Mouse (Mus musculus) kidney, embryonic 14.5 days (tissue): ENCODE measurements around the gene Rpn1. TPM values are rescaled to one million over a fixed set of nuclear protein-coding genes. Genes with fewer than 3 reads are reported as not detected.
A peak's percentile ranks its signal among the peaks of the same experiment; 100 is the strongest.

Source experiments
- ATAC-seq: fragments of 200-750 bp; cut with Nextera tagmentation; 2 replicates; pipeline ENCODE4 v1.8.0; 2017; ENCODE audit warnings: moderate number of reproducible peaks, mild to moderate bottlenecking, moderate TSS enrichment, moderate library complexity; ENCODE audit not compliant: low FRiP score, low TSS enrichment
- H3K27ac ChIP-seq: fragments of 300-500 bp; sonication (generic); 2 replicates; pipeline ENCODE4 v1.5.1; 2014; ENCODE audit warnings: low read depth, mild to moderate bottlenecking, low read length, moderate library complexity, mixed read lengths
- H3K27me3 ChIP-seq: fragments of 300-500 bp; sonication (generic); 2 replicates; pipeline ENCODE4 v1.6.1; 2014; ENCODE audit warnings: mild to moderate bottlenecking, low read length; ENCODE audit not compliant: control insufficient read depth, insufficient read depth
- H3K36me3 ChIP-seq: fragments of 300-500 bp; sonication (generic); 2 replicates; pipeline ENCODE4 v1.6.1; 2014; ENCODE audit warnings: low read length, mixed read lengths; ENCODE audit not compliant: control insufficient read depth, insufficient read depth
- H3K4me1 ChIP-seq: fragments of 300-500 bp; sonication (generic); 2 replicates; pipeline ENCODE4 v1.6.1; 2014; ENCODE audit warnings: low read length, mixed read lengths; ENCODE audit not compliant: control insufficient read depth, insufficient read depth
- H3K4me2 ChIP-seq: fragments of 300-500 bp; sonication (generic); replicated peaks from 2 replicates; pipeline ENCODE4 v1.6.1; 2014; ENCODE audit warnings: low read depth, mild to moderate bottlenecking, low read length
- H3K4me3 ChIP-seq: fragments of 300-500 bp; sonication (generic); 2 replicates; pipeline ENCODE4 v1.5.1; 2014; ENCODE audit warnings: mild to moderate bottlenecking, low read length
- H3K9ac ChIP-seq: fragments of 300-500 bp; sonication (generic); 2 replicates; pipeline ENCODE4 v1.6.1; 2014; ENCODE audit warnings: low read depth, mild to moderate bottlenecking, low read length, moderate library complexity
- H3K9me3 ChIP-seq: fragments of 300-500 bp; sonication (generic); 2 replicates; pipeline ENCODE4 v1.6.1; 2016; ENCODE audit warnings: low read length; ENCODE audit not compliant: control insufficient read depth
- WGBS: fragments of 180-500 bp; shearing (Covaris S2); extraction: QIAGEN DNeasy Blood & Tissue Kit; methylation state at CpG from one replicate; pipeline ENCODE4 v1.1.7; 2014; 5-methylcytosine and 5-hydroxymethylcytosine counted together
- polyA plus RNA-seq: library from polyadenylated mRNA; unstranded; fragments of >200 nt; fragmentation: Nextera tagmentation; extraction: Ambion mirVana; gene quantifications from 2 replicates; pipeline ENCODE4 v1.2.1, GENCODE M21; 2014

Rpn1 gene
- polyA plus RNA-seq, 1 experiment from 2014 or later, result 402 TPM

GRCm38 (mm10) chr6:88106612-88107123, 22.4 kb downstream of the Rpn1 start:
- no peaks in the 10 kb centered on the region for H3K27me3 ChIP-seq
- no peak overlapping the region for H3K4me3 ChIP-seq
- H3K9me3 ChIP-seq, result no peaks in the 10 kb centered on the region
- no peak overlapping the region for H3K27ac ChIP-seq
- H3K9ac ChIP-seq, result peak overlapping the region; percentile 48; the same call in 1 of the 2 replicates
- H3K4me2 ChIP-seq, result peak overlapping the region; percentile 34
- peaks cover 3% of the 10 kb centered on the region; the same call in 1 of the 2 replicates for H3K4me1 ChIP-seq
- H3K36me3 ChIP-seq, result peaks cover 32% of the 10 kb centered on the region
- 98% methylated on average over 12 of the region's 12 CpGs for WGBS
- peak; percentile 32 for ATAC-seq

- WGBS, result 87% methylated on average over 10 of the region's 10 CpGs
- Histone ChIP-seq H3K4me3 (no peak overlapping the region), H3K36me3 (peaks cover 20% of the 10 kb centered on the region), H3K4me2 (no peak overlapping the region), H3K27me3 (no peaks in the 10 kb centered on the region), H3K9ac (no peak overlapping the region), H3K9me3 (no peaks in the 10 kb centered on the region), H3K27ac (no peak overlapping the region), H3K4me1 (peaks cover 3% of the 10 kb centered on the region; the same call in 1 of the 2 replicates)
- no peak for ATAC-seq
Observed at GRCm38 (mm10) chr6:88107661-88108535, 23.6 kb downstream of the Rpn1 start.

- no peak overlapping the region for H3K9ac ChIP-seq
- no peak overlapping the region for H3K27ac ChIP-seq
Observed at GRCm38 (mm10) chr6:88113139-88113538, 28.9 kb downstream of the Rpn1 start.

GRCm38 (mm10) chr6:88114414-88114813, 30.1 kb downstream of the Rpn1 start:
- no peaks in the 10 kb centered on the region for H3K27me3 ChIP-seq
- no peak overlapping the region for H3K9ac ChIP-seq
- H3K4me1 ChIP-seq, result peaks cover 17% of the 10 kb centered on the region
- H3K4me3 ChIP-seq, result no peak overlapping the region
- no peak; the same call in 1 of the 2 replicates for ATAC-seq
- H3K9me3 ChIP-seq, result no peaks in the 10 kb centered on the region
- H3K27ac ChIP-seq, result no peak overlapping the region
- H3K36me3 ChIP-seq, result no peaks in the 10 kb centered on the region
- H3K4me2 ChIP-seq, result no peak overlapping the region
- WGBS, result 77% methylated on average over 5 of the region's 5 CpGs

More at GRCm38 (mm10) chr6:88113139-88113538, 28.9 kb downstream of the Rpn1 start:
- H3K4me3 ChIP-seq, result no peak overlapping the region
- no peaks in the 10 kb centered on the region for H3K36me3 ChIP-seq
- H3K27me3 ChIP-seq, result no peaks in the 10 kb centered on the region
- H3K4me1 ChIP-seq, result peaks cover 17% of the 10 kb centered on the region
- peak; percentile 74 for ATAC-seq
- no peaks in the 10 kb centered on the region for H3K9me3 ChIP-seq
- no peak overlapping the region for H3K4me2 ChIP-seq
- WGBS, result 30% methylated on average over 7 of the region's 7 CpGs

- H3K27me3 ChIP-seq, result no peaks in the 10 kb centered on the region
- H3K27ac ChIP-seq, result no peak overlapping the region
- no peak overlapping the region for H3K4me3 ChIP-seq
- ATAC-seq, result no peak; the same call in 1 of the 2 replicates
- H3K9ac ChIP-seq, result no peak overlapping the region
- 55% methylated on average over 21 of the region's 21 CpGs for WGBS
- H3K9me3 ChIP-seq, result no peaks in the 10 kb centered on the region
- H3K4me2 ChIP-seq, result no peak overlapping the region
- peaks cover 17% of the 10 kb centered on the region for H3K4me1 ChIP-seq
- no peaks in the 10 kb centered on the region for H3K36me3 ChIP-seq
Observed at GRCm38 (mm10) chr6:88116347-88117183, 32.3 kb downstream of the Rpn1 start.

GRCm38 (mm10) chr6:88117184-88117575, 32.9 kb downstream of the Rpn1 start:
- Histone ChIP-seq H3K36me3 (no peaks in the 10 kb centered on the region), H3K4me1 (peaks cover 17% of the 10 kb centered on the region)

GRCm38 (mm10) chr6:88119309-88119708, 35.0 kb downstream of the Rpn1 start:
- H3K4me2 ChIP-seq, result no peak overlapping the region
- no peak overlapping the region for H3K4me3 ChIP-seq
- 78% methylated on average over 5 of the region's 5 CpGs for WGBS
- H3K4me1 ChIP-seq, result peaks cover 13% of the 10 kb centered on the region
- H3K27ac ChIP-seq, result no peak overlapping the region
- no peaks in the 10 kb centered on the region for H3K9me3 ChIP-seq
- no peaks in the 10 kb centered on the region for H3K27me3 ChIP-seq
- H3K36me3 ChIP-seq, result no peaks in the 10 kb centered on the region
- H3K9ac ChIP-seq, result no peak overlapping the region
- no peak for ATAC-seq

More at GRCm38 (mm10) chr6:88117184-88117575, 32.9 kb downstream of the Rpn1 start:
- Histone ChIP-seq H3K9ac (no peak overlapping the region), H3K27me3 (no peaks in the 10 kb centered on the region), H3K4me2 (no peak overlapping the region), H3K9me3 (no peaks in the 10 kb centered on the region), H3K27ac (no peak overlapping the region), H3K4me3 (no peak overlapping the region)
- ATAC-seq, result no peak
- WGBS, result 79% methylated on average over 10 of the region's 10 CpGs

GRCm38 (mm10) chr6:88120813-88121212, 36.5 kb downstream of the Rpn1 start:
- Histone ChIP-seq H3K4me2 (no peak overlapping the region), H3K4me3 (no peak overlapping the region), H3K27me3 (no peaks in the 10 kb centered on the region), H3K9me3 (no peaks in the 10 kb centered on the region), H3K4me1 (peaks cover 13% of the 10 kb centered on the region), H3K27ac (no peak overlapping the region), H3K9ac (no peak overlapping the region), H3K36me3 (no peaks in the 10 kb centered on the region)
- ATAC-seq, result no peak
- 82% methylated on average over 7 of the region's 7 CpGs for WGBS
